Mouse (Mus musculus) CD4-positive, CD25-positive, alpha-beta regulatory T cell, adult 4 months (primary cell): ENCODE data around the gene Lpo. TPM values are rescaled to one million over a fixed set of nuclear protein-coding genes. Genes with fewer than 3 reads are reported as not detected.

Experiments used
- ATAC-seq: one replicate; pipeline ENCODE4 v1.8.0; 2017
- polyA plus RNA-seq, 2 experiments: library from polyadenylated mRNA; unstranded; fragments of 100-300 nt; shearing (Covaris generic); gene quantifications; one replicate each; pipeline ENCODE4 v1.2.1; 2017

Lpo gene
- polyA plus RNA-seq, 2 experiments from 2014 or later, result not detected

DNA sequence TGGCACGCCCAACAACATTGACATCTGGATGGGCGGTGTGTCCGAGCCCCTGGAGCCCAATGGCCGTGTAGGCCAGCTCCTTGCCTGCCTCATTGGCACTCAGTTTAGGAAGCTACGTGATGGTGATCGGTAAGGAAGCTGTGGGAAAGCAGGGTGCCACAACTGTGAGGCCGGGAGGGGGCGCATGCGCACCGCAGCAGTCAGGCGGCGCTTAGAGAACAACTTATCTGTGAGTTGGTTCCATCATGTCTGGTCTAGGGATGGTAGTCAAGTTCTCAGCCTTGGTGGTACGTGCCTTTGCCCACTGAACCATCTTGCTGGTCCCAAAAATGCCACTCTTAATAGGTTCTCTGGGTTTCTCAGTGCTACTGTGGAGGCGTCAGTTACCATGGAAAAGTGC is 25.5 kb downstream of the Lpo start:
- ATAC-seq, result no peak

DNA sequence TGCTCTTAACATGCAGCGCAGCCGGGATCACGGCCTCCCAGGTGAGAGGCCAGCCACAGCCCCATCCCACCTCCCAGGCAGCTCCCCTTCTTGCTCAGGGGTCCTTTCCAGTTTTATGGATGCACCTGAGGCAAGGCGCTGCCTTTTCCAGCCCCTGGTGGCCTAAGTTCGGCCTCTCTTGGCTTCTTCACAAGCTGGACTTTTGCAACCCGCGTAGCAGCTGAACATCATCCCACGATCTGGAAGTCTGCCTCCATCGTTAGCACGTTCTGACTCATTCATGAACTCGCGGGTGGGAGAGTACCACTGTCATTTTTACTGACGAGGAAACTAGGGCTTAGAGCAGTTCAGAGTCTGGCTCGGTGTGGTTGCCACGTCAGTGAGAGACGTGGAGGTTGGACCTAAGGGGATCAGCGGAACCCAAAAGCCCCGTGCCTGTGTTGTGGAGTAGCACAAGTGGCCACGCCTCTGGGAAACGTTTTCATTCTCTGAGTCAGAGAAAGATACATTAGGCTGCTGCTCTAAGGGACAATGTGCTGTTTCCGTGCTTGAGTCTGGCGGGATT is 26.3 kb downstream of the Lpo start:
- no peak for ATAC-seq

DNA sequence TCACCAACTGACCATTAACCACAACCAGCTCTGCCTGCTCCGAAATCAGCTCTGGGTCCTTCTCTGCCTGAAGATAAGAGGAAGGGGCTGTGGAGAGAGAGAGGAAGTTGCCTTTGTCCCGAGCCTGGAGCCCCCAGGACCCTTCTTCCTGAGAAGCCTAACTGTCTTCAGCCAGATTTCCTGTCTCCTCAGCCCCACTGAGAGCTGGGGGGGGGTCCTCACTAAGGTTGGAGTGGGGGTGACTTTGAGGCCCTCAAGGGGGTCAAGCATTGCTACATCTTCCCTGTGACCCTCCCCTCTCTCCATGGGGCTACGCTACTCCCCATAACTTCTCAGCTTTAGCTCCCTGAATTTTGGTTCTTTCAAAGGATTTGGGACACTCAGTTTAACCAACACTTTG is 34.6 kb downstream of the Lpo start, which contains the start of gene Mpo:
Gene Mpo (plus strand): TSS at position 122 of the 400 bp plus-strand sequence.
- ATAC-seq, result no peak

DNA sequence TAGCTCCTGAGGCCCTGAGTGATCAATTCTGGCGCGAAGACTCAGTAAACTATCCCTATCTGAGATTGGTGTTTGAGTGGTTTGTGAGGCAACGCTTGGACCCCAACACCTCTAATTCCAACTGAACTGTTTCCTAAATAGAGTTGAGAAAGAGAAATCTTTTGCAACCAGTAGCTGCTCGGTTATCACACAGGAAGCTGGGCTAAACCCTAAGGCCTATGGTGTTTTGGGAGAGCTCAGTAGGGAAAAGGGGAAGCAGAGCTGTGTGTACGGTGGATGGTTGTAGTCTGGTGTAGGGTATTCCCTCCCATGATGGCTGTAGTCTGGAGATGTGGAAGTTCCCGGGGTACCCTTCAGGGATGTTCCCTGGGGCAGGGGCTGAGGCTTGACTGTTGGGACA is 38.0 kb downstream of the Lpo start:
- ATAC-seq, result no peak

DNA sequence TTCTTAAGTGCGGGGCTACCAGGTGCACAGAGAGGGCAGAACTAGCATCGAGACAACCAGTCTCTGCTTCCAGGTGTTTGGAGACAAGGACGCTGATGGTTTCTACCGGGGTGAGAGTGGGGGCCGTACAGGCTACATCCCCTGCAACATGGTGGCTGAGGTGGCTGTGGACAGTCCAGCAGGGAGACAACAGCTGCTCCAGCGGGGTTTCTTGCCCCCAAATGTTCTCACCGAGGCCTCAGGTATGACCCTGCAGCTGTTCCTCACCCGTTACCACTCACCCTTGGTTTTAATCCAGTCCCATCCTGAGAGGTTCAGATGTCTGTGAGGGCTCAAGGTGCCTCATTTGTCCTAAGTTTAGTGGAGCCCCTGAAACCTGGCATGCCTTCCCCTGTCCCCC is 48.0 kb downstream of the Lpo start:
- no peak for ATAC-seq

DNA sequence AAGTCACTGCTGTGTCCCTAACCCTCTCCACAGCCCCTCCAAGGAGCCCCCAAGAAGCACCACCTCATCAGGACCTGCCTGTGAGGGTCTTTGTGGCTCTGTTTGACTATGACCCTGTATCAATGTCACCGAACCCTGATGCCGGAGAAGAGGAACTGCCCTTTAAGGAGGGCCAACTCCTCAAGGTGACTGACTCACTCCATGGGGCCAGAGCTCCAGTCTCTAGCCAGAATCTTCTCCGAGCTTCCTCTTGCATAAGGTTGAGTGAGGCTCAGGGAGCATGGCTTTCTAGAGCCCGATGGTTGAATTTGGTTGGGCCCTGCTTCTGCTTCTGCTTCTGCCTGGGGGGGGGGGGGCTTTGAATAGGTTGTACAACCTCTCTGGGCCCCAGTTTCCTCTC is 48.7 kb downstream of the Lpo start:
- no peak for ATAC-seq

DNA sequence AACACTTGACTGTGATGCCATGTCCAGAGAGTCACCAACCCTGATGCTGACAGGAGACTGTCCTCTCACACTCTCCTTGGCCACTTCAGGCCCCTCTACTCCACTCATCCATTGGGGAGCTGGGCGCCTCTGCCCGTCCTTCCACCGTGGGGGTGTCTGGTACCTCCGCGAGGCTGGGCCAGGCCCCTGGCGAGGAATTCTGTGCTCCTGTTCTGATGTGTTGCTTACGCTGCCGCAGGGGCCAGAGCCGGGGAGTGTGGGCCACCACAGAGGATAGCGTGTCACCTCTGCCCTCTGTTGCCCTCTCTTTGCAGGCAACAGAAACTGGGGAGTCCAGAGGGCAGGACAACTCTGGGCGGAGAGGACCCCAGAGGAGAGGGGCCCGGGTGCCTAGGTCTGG is 49.2 kb downstream of the Lpo start:
- no peak for ATAC-seq

DNA sequence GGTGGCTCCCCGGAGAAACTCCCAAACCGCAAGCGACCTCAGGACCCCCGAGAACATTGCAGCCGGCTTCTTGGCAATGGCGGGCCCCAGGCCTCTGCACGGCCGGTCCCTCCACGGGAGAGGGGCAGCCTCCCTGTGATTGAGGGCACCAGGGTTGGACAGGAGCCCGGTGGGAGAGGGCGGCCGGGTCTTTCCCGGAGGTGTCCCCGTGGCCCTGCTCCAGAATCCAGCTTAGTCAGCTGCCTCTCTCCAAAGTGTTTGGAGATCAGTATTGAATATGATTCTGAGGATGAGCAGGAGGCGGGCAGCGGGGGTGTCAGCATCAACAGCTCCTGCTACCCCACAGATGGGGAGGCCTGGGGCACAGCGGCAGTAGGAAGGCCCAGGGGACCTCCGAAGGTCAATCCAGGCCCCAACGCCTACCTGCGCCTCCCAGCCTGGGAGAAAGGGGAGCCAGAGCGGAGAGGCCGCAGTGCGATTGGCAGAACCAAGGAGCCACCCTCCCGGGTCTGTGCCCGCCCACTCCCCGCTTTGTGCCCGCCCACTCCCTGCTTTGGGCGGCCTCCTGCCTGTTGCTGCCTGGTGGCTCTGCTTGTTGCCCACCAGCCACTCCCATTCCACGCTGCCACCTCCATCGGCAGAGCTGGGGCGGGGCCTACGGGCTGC is 49.9 kb downstream of the Lpo start:
- ATAC-seq, result no peak

DNA sequence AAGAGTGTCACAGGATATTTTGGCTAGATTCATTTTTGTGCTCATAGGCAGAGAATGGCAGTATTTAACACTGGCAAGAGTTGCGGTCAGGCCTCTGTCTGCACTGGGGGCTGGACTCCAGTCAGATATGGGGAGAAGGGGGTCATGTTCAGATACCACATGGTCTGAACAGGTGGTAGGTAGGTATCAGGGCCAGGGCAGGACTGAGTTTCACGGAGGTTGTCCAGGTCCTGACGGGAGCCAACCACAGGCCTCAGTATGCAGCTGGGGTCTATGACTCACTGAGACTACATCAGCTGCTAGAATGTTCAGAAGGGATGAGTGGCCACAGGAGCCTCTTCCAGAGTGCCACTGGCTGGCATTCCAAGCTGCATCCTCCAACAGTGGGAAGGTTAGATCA is 55.7 kb downstream of the Lpo start:
- ATAC-seq, result no peak

DNA sequence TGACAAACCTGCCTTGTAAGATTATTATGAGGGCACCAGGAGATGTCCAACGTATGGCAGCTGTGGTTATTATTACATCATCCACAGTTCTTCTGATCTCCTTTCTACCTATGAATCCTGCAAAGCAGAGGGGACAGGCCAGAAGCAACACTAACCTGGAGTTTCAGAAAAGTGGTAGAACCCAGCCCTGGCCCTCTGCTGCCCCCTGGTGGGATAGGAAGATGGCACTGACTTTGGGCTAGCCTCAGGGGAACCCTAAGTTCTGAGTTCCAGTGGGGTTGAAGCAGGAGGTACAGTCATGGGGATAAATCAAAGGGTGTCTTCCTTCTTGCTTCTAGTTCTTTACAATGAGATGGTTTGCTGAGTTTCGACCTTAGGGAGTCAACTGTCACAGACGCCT is 57.1 kb downstream of the Lpo start:
- ATAC-seq, result peak; percentile 82

DNA sequence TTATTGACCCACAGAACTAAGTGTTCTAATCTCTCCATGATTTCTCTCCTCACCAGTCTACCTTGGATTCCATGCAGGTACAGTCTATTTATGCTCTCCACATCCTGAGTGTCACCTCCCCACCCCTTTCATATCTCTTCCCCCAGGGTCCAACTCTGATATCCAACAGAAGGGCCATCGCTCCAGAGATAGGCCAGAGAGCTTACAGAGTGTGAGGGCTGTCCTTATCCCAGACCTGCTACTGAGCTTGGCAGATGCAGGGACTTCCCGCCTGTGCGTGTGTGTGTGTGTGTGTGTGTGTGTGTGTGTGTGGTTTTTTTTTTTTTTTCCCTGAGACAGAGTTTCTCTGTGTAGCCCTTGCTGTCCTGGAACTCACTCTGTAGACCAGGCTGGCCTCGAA is 59.3 kb downstream of the Lpo start:
- no peak for ATAC-seq

DNA sequence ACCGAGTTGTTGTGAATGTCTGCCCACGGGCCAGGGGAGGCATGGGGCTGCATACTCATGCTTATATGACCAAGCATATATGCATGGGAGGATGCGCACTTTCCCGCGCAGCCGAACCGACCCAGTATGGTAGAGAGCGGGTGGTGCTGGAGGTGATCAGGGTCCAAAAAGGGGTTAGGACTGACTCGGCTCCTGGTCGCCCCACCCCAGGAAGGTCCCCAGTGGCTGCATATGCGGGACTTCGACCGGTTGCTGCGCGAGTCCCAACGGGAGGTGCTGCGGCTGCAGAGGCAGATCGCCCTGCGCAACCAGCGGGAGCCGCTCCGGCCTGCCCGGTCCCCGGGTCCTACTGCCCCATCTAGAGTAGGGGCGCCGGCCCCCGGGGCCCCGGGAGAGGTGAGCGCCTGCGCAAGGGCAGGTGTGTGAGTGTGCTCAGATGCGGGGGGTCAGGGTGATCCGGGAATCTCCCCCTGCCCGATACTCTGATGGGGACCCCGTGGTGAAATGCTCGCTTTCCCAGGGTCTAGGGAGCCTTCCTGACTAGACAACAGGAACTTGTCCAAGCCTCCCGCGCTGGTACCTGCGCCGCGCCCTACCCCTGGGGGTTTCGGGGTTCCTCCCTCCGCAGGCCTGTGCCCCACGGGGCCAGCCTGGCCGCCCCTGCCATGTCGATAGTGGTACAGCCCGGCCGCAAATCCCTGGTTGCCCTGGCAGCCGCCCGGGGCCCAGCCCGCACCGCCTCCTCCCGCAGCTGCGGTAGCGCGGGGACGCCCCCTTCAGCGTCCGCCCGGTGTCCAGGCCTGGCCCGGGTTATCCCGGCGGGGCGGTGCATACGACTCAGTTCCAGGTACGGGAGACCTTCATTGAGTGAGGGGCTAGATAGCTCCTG is 63.9 kb downstream of the Lpo start:
- no peak for ATAC-seq

DNA sequence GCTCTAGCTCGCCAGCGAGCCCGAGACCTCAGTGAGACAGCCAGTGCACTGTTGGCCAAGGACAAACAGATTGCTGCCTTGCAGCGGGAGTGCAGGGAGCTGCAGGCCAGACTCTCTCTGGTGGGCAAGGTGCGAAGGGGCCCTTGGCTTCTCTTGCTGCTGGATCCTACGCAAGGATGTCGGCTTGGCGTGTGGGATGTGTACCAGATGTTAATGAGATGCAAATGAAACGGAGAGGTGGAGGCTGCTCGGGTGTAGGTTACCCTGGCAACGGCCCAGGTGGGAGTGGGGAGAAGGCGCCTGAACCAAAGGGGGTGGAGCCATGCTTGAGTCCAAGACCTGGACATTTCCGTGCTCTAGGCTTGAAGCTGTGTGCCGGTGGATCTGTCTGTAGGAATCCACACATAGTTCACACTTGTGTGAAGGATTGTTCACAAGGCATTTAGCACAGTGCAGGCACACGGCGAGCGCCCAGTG is 64.5 kb downstream of the Lpo start:
- no peak for ATAC-seq

DNA sequence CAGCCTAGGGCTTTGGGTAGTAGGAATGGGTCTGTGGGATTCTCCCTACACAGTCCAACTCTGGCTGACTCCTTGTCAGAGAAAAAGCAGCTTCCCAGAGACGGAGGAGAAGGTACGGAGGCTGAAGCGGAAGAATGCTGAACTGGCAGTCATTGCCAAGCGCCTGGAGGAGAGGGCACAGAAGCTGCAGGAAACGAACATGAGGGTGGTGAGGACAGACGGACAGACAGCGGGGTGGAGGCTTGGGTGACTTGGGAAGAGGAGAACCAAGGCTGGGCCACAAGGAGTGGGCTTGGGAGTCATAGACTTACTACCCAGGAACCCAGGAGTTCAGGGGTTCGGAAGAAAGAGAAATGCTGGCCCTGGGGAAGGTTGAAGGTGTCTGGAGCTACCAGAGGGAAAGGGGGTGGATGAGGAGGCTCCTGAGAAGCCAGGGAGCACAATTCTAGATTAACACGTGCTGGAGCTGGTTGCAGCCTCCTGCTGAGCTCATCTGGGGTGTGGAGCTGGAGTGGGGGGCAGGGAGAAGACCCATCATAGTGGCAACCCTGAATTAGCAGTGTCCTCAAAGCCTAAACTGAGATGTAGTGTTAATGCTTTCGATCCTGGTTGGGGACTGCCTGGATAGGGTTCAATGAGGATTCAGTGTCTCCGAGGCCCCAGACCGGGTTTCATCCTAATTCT is 65.2 kb downstream of the Lpo start:
- no peak for ATAC-seq

DNA sequence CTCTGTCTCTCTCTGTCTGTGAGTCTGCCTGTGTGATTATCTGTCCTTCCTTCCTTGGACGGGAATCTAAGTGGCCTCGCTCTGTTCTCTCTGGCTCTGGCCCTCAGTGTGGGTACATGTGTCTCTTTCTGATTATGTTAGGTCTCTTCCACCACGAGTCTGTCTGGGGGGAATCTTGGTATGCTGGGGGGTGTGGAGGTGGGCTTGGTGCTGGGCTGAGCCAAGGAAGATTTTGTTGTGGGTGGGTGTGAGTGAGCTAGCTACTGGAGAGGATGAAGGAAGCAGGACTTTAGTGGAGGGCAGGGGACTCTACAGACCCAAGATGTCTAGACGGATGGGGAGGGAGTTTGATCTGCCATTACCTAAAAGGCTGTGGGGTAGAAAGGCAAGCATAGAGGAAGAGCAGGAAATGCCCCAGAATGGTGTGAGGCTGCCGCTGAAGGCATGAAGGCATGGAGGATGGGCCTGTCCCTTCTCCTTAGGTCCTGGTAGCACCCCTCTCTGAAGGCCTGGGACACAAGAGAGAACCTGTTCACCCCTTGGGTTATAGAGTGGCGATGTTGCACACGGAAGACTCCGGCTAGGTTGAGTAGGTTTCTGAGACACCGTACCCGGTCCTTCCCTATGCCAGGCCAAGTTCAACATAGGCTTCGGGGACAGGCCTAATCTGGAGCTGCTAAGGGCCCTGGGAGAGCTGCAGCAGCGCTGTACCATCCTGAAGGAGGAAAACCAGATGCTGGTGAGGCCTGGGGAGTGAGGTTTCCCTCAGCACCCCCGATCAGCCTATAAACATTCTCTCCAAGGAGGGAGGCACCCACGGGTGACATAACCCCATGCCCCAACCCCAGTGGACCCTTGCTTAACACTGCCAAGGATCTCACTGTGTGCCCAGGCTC is 66.0 kb downstream of the Lpo start:
- no peak for ATAC-seq

DNA sequence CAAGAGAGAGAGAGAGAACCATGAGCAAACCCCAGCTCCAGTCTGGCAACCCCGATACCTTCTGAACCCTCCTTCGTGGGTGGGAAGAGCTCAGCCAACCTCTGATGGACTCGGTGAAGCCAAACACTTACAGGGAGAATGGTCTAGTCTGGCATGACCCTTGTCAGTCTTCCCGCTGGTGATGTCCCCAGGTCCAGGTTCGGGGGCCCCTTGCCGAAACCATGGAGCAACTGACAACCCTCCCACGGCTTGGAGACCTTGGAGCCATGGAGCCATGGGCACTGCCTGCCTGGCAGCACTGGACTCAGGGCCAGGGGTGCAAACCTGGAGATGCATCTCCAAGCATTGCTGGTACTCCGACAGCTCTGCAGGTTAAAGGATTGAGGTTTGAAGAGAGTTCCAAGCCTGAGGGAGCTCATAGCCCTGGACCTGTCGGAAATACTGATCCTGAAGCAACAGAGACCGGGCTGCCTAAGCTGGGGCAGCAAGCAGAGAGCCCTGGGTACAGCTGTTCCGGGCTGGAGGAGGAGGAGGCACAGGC is 66.8 kb downstream of the Lpo start:
- no peak for ATAC-seq

DNA sequence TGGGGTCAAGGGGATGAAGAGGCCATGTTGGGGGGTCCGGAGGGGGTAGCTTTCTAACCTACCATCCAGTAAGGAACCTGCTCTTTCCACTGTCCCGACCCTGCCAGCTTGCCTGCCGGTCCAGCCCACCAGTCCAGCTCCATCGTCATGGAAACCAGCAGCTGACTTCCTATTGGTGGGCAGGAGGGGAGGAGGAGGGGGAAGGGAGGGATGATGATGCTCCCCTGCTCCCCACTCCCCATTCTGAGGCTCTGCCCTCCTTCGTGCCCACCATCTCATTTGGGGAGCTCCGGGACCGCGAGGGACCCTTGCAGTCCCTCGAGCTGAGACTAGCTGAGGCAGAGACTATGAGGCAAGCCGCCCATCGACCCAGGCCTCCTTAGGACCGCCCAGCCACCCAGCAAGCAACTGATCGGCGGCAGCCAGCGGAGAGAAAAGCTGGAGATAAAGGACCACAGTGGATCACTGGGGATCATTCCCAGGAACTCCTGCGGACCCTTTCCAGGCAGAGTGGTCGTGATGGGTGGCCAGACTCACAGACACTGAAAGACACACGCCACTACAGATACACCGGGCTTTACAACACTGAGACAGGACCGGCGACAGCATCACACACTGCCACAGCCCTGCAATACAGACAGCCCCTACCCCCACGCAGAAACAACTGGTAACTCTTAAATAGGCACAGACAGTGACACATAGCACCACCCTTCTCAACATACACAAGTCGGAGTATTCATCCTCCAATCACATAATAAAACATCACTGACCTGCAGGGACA is 67.6 kb downstream of the Lpo start, which contains the start of gene Tspoap1:
Gene Tspoap1 (plus strand): TSS at position 241 of the 781 bp plus-strand sequence.
- no peak for ATAC-seq

DNA sequence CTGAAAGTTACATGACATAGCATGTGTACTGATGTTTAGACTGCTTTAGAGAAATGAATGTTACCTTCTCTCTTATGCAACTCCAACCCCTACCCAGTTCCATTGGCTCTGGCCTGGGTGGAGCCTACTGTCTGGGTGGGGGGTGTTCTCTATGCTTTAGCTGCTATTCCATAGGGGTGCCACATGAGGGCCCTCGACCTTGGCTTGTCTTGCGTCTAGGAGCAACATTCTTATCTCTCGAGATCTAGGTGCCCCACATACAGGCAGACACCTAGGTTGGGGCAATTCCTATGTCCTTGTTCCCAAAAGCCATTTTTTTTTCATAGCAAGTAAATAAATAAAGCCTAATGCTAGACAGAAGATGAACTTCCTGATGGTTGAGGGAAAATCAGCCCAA is 68.5 kb downstream of the Lpo start:
- ATAC-seq, result peak; percentile 16

DNA sequence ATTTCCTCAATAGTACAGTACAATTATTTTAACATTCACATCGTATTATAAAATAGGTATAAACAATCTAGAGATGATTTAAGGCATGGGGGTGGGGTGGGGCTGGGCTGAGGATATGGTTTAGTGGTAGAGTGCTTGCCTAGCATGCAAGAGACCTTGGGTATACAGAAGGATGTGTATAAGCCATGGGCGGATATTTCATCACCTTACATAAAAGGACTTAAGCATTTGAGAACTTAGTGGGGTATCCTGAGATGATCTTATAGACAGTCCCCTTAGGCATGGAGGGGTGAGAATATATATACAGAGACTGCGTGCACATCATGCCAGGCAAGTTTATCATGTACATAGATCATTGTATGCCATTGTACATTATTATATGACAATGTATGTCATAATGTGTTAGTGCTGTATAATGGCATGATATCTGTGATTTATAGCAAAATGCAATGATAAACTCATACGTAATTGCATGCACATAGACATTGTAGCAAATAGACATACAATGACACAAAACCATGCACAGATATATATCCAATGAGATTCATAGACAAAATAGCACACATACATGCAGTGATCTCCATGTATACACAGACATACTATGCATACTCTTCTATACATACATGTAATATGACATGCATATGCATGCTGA is 69.0 kb downstream of the Lpo start:
- peak; percentile 9 for ATAC-seq
